Mouse (Mus musculus) spleen, embryonic (tissue): ENCODE data around the gene Ntm.

Experiments
- CTCF ChIA-PET: fragments of 350-600 bp; sonication (Branson Sonifier 250); formaldehyde crosslinking; loops from one replicate; lab custom pipeline; 2022; lab: Charles Lee

Gene Ntm

GRCm38 (mm10) chr9:29067572-29067971, 895.4 kb downstream of the Ntm start:
- CTCF ChIA-PET: no interaction called here

DNA sequence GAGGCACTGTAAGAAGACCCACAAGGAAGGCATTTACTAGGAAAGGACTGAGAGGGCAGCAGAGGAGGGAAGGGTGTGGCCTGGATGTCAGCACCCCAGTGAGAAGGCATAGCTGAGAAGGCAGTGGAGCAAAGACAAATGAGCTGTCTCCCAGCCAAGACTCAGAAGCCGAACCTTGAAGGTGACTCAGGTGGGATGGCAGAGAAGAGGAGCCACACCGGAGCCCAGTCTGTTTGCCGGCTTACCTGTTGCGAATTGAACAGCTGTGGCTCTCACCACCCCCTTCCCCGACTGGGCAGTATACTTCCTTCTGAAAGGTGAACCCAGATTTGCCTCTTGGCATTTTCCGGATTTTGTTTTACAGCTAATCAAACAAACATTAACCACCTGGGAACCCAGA, 902.6 kb downstream of the Ntm start:
- CTCF ChIA-PET: no interaction called here

GRCm38 (mm10) chr9:29058811-29059210, 904.1 kb downstream of the Ntm start:
- CTCF ChIA-PET: no interaction called here

- CTCF ChIA-PET: no interaction called here
Measured at GRCm38 (mm10) chr9:29055637-29056036, 907.3 kb downstream of the Ntm start.

DNA sequence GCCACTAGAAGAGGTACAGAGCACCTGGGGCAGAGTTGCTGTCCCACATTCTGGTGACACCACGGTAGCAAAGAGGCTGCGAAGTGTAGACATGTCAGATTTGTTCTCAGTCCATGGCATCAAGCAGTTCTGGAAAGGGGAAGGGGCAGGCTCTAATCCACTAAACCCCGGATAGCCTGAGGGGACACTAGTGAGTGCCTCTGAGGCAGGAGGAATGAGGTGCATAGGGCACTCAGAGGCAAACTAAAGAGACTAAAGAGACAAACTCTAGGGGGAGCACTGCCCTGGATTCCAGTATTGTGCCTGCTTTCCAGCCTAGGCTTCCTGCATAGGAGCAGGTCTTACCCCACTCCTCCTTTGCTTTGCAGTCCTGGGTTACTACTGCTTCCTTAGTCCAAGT, 926.5 kb downstream of the Ntm start:
- CTCF ChIA-PET: no interaction called here

DNA sequence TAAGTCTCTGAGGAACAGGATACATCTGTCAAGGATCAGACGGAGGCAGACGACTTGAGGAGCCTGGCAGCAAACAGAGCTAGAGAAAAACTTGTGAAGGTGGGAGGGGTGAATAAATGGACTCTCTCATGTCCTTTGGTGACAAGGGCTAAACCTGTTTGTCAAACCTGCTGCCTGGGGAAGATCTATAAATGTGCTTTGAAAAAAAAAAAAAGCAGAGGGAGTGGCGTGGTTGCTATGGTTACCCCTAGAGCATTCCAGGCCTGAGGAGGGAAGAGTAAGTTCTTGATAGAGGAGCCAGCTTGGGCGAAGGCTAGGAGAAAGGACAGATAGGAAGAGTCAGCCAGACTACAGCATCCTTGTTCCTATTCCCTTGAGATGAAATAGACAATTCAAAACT, 926.9 kb downstream of the Ntm start:
- CTCF ChIA-PET: no interaction called here

GRCm38 (mm10) chr9:29026410-29026809, 936.5 kb downstream of the Ntm start:
- CTCF ChIA-PET: no interaction called here

DNA sequence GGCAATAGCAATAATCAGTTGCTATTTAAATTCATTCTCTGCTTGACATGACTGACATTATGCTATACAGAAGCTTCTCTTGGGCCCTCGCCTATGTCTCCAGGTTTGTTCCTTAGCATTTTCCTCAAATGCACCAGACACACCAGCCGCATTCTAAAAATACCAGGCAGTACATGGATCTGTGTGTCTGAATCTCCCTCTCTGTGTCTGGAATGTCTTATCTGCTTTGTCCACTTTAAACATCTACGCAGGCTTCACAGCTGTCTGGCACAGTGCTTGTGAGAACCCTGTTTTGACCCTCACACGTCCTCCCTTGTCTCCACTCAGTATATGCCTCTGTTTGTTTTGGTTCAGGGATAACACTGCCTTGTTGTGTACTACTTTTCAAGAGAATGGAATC, 937.3 kb downstream of the Ntm start:
- CTCF ChIA-PET: no interaction called here

DNA sequence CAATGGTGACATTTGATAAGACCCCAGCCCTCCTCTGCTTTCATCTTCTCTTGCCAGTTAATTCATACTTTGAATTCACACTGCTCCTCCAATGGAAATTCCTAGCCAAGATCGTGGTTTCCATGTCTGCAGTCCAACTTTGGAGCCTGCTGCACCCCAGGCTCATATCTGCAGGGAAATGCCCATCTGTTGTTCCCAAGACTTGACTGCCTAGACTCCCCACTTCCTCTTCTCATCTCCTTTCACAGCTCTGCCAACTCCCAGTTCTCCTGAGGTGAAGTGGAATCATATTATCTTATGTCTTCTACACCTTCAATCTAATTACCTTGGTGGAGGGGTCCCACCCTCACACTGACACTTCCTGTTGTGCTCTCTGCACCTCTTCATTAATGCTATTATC, 937.8 kb downstream of the Ntm start:
- CTCF ChIA-PET: no interaction called here

- CTCF ChIA-PET: no interaction called here
Measured at GRCm38 (mm10) chr9:29016879-29017278, 946.1 kb downstream of the Ntm start.

- CTCF ChIA-PET: no interaction called here
Measured at GRCm38 (mm10) chr9:29013881-29014280, 949.1 kb downstream of the Ntm start.

DNA sequence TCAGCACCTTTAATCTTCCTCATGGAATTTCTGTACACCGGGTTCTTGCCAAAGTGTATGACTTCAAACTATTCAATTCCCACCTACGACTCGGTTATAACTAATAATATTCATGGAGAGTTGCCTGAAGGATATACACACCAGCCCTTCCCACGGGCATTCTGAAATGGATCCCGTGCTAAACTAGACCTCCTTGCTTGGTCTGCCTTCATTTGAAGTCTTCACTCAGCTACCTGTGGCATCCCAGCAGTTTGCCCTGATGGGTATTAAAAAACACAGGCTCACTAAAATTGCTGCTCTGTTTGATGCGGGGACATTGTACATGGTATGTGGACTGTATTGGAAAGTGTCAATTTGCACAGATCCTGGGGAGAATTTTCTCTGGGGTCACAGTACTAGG, 950.4 kb downstream of the Ntm start:
- CTCF ChIA-PET: no interaction called here

- CTCF ChIA-PET: no interaction called here
Measured at GRCm38 (mm10) chr9:29011476-29011875, 951.5 kb downstream of the Ntm start.

DNA sequence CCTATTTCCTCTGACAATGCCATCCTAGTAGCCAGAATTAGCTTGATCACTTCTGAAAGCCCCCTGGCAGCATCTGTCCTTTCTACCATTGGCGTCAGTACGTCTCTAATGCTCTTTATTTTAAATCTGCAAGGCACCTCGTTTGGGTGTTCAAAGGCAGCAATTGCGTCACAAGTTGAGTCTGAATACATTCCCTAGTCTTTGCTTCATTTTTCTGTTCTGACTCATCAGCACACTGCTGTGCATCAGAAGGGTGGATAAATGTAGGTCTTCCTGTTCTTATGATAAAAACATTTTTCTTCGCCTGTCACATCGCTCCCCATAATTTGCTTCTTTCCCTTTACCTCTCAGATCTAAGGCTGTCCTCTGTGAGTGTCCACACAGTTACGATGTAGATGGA, 958.4 kb downstream of the Ntm start:
- CTCF ChIA-PET: no interaction called here

- CTCF ChIA-PET: no interaction called here
Measured at GRCm38 (mm10) chr9:28999951-29000351, 963.0 kb downstream of the Ntm start.

GRCm38 (mm10) chr9:28977275-28977674, 985.7 kb downstream of the Ntm start:
- CTCF ChIA-PET: no interaction called here

DNA sequence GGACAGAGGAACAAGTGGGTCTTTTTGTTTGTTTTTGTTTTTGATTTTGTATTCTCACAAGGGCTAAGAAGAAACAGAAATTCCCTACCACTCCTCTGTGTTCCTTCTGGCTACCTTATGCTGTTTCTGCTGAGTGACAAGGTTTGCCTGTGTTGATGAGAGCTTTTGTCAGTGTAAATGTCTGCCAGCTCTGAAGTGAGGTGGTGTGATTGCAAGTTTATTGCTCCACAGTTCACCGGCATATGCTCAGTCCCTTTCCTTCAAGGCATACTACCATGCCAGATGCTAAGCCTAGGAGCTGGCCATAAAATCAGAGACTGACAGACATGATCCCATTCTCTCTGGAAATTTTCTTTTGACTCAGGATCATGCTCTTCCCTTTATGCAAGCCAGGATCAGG, 993.5 kb downstream of the Ntm start:
- CTCF ChIA-PET: no interaction called here
